Mouse (Mus musculus): ENCODE measurements around the gene Igfbpl1. TPM values are rescaled to one million over a fixed set of nuclear protein-coding genes. Genes with fewer than 3 reads are reported as not detected.

Gene Igfbpl1
- total and polyA plus RNA-seq, 3 experiments: not detected

- Histone ChIP-seq H3K79me2 (ENCODE audit: control insufficient read depth, insufficient read depth, low read length, poor library complexity) (no peaks in the 10 kb centered on the region), H3K27me3 (ENCODE audit: control insufficient read depth in 1 of 2, insufficient read depth in 2 of 2, low read length in 2 of 2) (peaks cover 0 to 9% of the 10 kb centered on the region in 2 experiments; a peak in 2 of 4 replicates)
Measured at GRCm38 (mm10) chr4:45821995-45822394, 4.7 kb downstream of the Igfbpl1 start.

DNA sequence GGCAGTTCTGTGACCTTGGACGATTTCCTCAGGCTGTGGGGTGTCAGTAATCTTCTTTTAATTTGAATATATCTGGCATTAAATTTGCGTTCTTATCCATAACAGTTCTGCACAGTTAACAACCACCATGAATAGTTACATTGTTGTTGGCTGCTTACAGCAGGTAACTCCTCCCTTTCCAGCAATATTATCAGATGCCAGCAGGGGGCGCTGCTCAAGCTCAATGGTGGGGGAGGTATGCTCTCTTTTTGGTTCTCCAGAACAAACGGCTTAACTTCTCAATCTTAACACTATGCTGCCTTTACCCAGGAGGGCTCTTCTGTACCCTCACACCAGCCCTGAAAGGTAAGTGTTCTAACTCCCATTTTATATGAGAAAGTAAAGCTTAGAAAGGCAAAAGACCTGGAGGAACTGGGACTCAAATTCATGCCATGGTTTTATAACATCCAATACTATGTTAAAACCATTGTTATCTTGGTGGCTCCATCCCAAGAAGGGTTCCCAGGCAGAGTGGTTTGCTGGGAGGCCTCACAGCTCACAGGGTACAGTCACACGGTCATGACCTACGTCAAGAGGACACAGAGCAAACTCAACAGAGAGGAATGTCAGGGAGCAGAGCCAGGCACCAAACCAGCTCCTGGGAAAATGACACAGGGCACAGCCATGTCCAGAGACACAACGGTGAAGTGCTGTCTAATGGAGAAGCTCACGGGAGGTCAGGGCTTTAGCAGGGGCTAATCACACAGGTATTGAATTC, 6.5 kb downstream of the Igfbpl1 start:
- DNase-seq (ENCODE audit: low read depth, low spot score): peak; percentile 63
- H3K9me3 ChIP-seq (replicated peaks; ENCODE audit: insufficient read depth, low read length): no peaks in the 10 kb centered on the region
- H3K4me1 ChIP-seq (ENCODE audit: control insufficient read depth in 1 of 2, insufficient read depth in 2 of 2, low read length in 2 of 2): no peaks in the 10 kb centered on the region
- H3K27ac ChIP-seq (ENCODE audit: control insufficient read depth, low read depth, low read length): no peak overlapping the region
- H3K79me2 ChIP-seq (ENCODE audit: control insufficient read depth, insufficient read depth, low read length, poor library complexity): no peaks in the 10 kb centered on the region
- no peak overlapping the region for H3K4me3 ChIP-seq (ENCODE audit: control insufficient read depth in 1 of 2, insufficient read depth in 1 of 2, low read depth in 2 of 2, low read length in 2 of 2)
- no peaks in the 10 kb centered on the region for H3K36me3 ChIP-seq (ENCODE audit: control insufficient read depth in 1 of 2, insufficient read depth in 2 of 2, low read length in 2 of 2)
- peaks cover 0 to 9% of the 10 kb centered on the region in 2 experiments; a peak in 2 of 4 replicates for H3K27me3 ChIP-seq (ENCODE audit: control insufficient read depth in 1 of 2, insufficient read depth in 2 of 2, low read length in 2 of 2)
- H3K9ac ChIP-seq (ENCODE audit: control insufficient read depth, low read depth, low read length, poor library complexity, severe bottlenecking): no peak overlapping the region
- TF ChIP-seq ZKSCAN1 (IDR thresholded peaks at IDR 0.05; ENCODE audit: low read depth, low read length) (no peak), SMC3 (IDR thresholded peaks at IDR 0.05; ENCODE audit: low read depth, low read length) (peak; percentile 57), UBTF (IDR thresholded peaks at IDR 0.05; ENCODE audit: borderline replicate concordance, insufficient read depth, low read depth, low read length) (no peak), EP300 (IDR thresholded peaks at IDR 0.05; ENCODE audit: low read depth in 1 of 2, low read length in 2 of 2) (no peak), TAL1 (IDR thresholded peaks at IDR 0.05; ENCODE audit: low read length) (no peak), GABPA (IDR thresholded peaks at IDR 0.05; ENCODE audit: low read depth, low read length) (no peak), MYB (IDR thresholded peaks at IDR 0.05; ENCODE audit: low read depth, low read length) (no peak), SIN3A (IDR thresholded peaks at IDR 0.05; ENCODE audit: low read length) (no peak), MAFK (IDR thresholded peaks at IDR 0.05; ENCODE audit: borderline replicate concordance, low read depth, low read length) (no peak), ZMIZ1 (IDR thresholded peaks at IDR 0.05; ENCODE audit: low read depth, low read length) (no peak), CTCF (IDR thresholded peaks at IDR 0.05 in 2 of 3, conservative IDR thresholded peaks at IDR 0.05 in 1 of 3; ENCODE audit: control insufficient read depth in 1 of 3, insufficient read depth in 1 of 3, low read depth in 2 of 3, low read length in 3 of 3, poor library complexity in 1 of 3, severe bottlenecking in 1 of 3) (peak; percentile 79 to 86 (median 83)), MAZ (IDR thresholded peaks at IDR 0.05; ENCODE audit: low read depth, low read length) (peak; percentile 23; the same call in 1 of the 2 replicates), MYC (IDR thresholded peaks at IDR 0.05; ENCODE audit: low read depth, low read length) (no peak), RAD21 (IDR thresholded peaks at IDR 0.05; ENCODE audit: low read depth, low read length) (peak; percentile 42), E2F4 (IDR thresholded peaks at IDR 0.05; ENCODE audit: borderline replicate concordance, low read depth, low read length) (no peak), ETS1 (IDR thresholded peaks at IDR 0.05; ENCODE audit: low read depth, low read length) (no peak), MXI1 (IDR thresholded peaks at IDR 0.05; ENCODE audit: low read depth, low read length) (no peak), JUND (IDR thresholded peaks at IDR 0.05; ENCODE audit: low read depth, low read length) (no peak), NRF1 (IDR thresholded peaks at IDR 0.05; ENCODE audit: insufficient read depth, low read depth, low read length, poor library complexity, severe bottlenecking) (no peak), POLR2AphosphoS2 (IDR thresholded peaks at IDR 0.05; ENCODE audit: low read length) (no peak), BHLHE40 (IDR thresholded peaks at IDR 0.05; ENCODE audit: borderline replicate concordance, low read depth, low read length) (no peak), RCOR1 (IDR thresholded peaks at IDR 0.05; ENCODE audit: low read depth, low read length) (no peak), NELFE (IDR thresholded peaks at IDR 0.05; ENCODE audit: low read depth, low read length) (no peak), ZNF384 (IDR thresholded peaks at IDR 0.05; ENCODE audit: low read depth, low read length) (no peak), ELF1 (IDR thresholded peaks at IDR 0.05; ENCODE audit: low read depth, low read length) (no peak), TCF12 (IDR thresholded peaks at IDR 0.05; ENCODE audit: low read depth, low read length) (no peak)

More at GRCm38 (mm10) chr4:45821995-45822394, 4.7 kb downstream of the Igfbpl1 start:
- no peak overlapping the region for H3K9ac ChIP-seq (ENCODE audit: control insufficient read depth, low read depth, low read length, poor library complexity, severe bottlenecking)
- no peak for DNase-seq (ENCODE audit: low read depth, low spot score)
- TF ChIP-seq ELF1 (IDR thresholded peaks at IDR 0.05; ENCODE audit: low read depth, low read length) (no peak), GATA1 (IDR thresholded peaks at IDR 0.05; ENCODE audit: low read depth, low read length) (no peak), UBTF (IDR thresholded peaks at IDR 0.05; ENCODE audit: borderline replicate concordance, insufficient read depth, low read depth, low read length) (no peak), RAD21 (IDR thresholded peaks at IDR 0.05; ENCODE audit: low read depth, low read length) (no peak), ZKSCAN1 (IDR thresholded peaks at IDR 0.05; ENCODE audit: low read depth, low read length) (no peak), MYB (IDR thresholded peaks at IDR 0.05; ENCODE audit: low read depth, low read length) (no peak), POLR2AphosphoS2 (IDR thresholded peaks at IDR 0.05; ENCODE audit: low read length) (no peak), ZMIZ1 (IDR thresholded peaks at IDR 0.05; ENCODE audit: low read depth, low read length) (no peak), CHD2 (IDR thresholded peaks at IDR 0.05; ENCODE audit: low read length) (no peak), MAFK (IDR thresholded peaks at IDR 0.05; ENCODE audit: borderline replicate concordance, low read depth, low read length) (no peak), ETS1 (IDR thresholded peaks at IDR 0.05; ENCODE audit: low read depth, low read length) (no peak), MAZ (IDR thresholded peaks at IDR 0.05; ENCODE audit: low read depth, low read length) (no peak), MYC (IDR thresholded peaks at IDR 0.05; ENCODE audit: low read depth, low read length) (no peak), TAL1 (IDR thresholded peaks at IDR 0.05; ENCODE audit: low read length) (no peak), KAT2A (conservative IDR thresholded peaks at IDR 0.05; ENCODE audit: low read depth, low read length) (no peak)
- H3K4me1 ChIP-seq (ENCODE audit: control insufficient read depth in 1 of 2, insufficient read depth in 2 of 2, low read length in 2 of 2): no peaks in the 10 kb centered on the region
- no peaks in the 10 kb centered on the region for H3K9me3 ChIP-seq (replicated peaks; ENCODE audit: insufficient read depth, low read length)
- no peak overlapping the region for H3K27ac ChIP-seq (ENCODE audit: control insufficient read depth, low read depth, low read length)
- no peaks in the 10 kb centered on the region for H3K36me3 ChIP-seq (ENCODE audit: control insufficient read depth in 1 of 2, insufficient read depth in 2 of 2, low read length in 2 of 2)
- H3K4me3 ChIP-seq (ENCODE audit: control insufficient read depth in 1 of 2, insufficient read depth in 1 of 2, low read depth in 2 of 2, low read length in 2 of 2): no peak overlapping the region

Measured in MEL (cell line).